Mouse (Mus musculus) cerebellum, adult 2 months (tissue): ENCODE measurements around the gene Enpep.

ENCODE experiments used
- CTCF ChIP-seq: fragments of 200-500 bp; IDR thresholded peaks from 2 replicates; pipeline ENCODE4 v1.5.1; 2011; ENCODE audit warnings: low read depth, mild to moderate bottlenecking, control low read depth, low read length, moderate library complexity, borderline replicate concordance; ENCODE audit not compliant: insufficient read depth
- POLR2A ChIP-seq: fragments of 200-500 bp; IDR thresholded peaks from 2 replicates; pipeline ENCODE4 v1.6.1; 2011; ENCODE audit warnings: low read length, control low read depth, borderline replicate concordance; ENCODE audit not compliant: insufficient read depth

- TF ChIP-seq CTCF (no peak), POLR2A (no peak)
Observed at GRCm38 (mm10) chr3:129331427-129331826, 1.1 kb downstream of the Enpep start.
